Mouse (Mus musculus) brain, embryonic 14.5 days (tissue): Measurements from ENCODE around the gene Crebl2.

ENCODE experiments used
- CTCF ChIP-seq: fragments of 200-500 bp; IDR thresholded peaks from 2 replicates; pipeline ENCODE4 v1.5.1; 2012; ENCODE audit warnings: inconsistent platforms, mild to moderate bottlenecking, moderate library complexity, borderline replicate concordance; ENCODE audit not compliant: insufficient read depth, insufficient read length; ENCODE audit errors: extremely low read depth
- POLR2A ChIP-seq: fragments of 200-500 bp; IDR thresholded peaks from 2 replicates; pipeline ENCODE4 v1.6.1; 2012; ENCODE audit warnings: mild to moderate bottlenecking, inconsistent platforms, borderline replicate concordance; ENCODE audit not compliant: poor library complexity, insufficient read depth, insufficient read length, severe bottlenecking; ENCODE audit errors: extremely low read depth

DNA sequence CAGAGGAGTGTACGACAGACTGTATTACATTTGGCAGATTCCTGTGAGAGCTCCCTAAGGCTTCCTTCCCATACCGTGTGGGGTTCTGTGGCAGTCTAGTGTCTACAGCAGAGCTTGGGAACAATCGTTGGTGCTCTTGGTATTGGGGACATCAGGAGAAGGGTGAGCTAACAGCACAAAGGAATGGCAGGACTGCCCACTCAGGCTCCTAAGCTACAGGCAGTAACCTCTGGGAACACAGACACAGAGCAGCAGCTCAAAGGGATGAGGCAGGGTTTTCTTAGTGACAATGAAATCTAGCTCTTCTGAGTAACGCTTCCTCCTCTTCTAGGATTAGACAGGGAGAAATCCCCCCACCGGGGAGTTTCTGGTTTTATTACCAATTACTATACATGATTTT, 57.1 kb downstream of the Crebl2 start:
- TF ChIP-seq CTCF (no peak), POLR2A (peak; percentile 17; the same call in 1 of the 2 replicates)
